Mouse (Mus musculus): ENCODE data around the gene Cbl.

The Cbl gene

DNA sequence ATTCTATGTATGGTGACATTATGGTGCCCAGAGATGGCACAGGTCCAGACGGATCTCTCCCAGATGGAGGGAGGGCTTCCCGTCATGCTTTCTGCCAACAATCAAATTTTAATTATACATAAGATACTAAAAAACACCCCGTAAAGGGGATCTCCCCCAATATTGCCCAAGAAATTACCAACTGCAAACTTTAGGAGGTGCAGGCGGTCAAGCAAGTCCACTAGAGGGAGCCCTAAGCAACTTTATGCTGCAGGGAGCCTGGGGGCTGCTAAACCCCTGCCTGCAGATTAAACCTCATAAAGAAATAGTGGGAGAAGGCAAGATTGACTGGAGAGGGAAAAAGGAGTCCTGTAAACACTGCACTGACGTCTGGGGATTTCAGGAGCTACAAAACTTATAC, 5.6 kb upstream of the Cbl start:
- peak in 1 of 2 experiments; percentile 65 for DNase-seq

DNA sequence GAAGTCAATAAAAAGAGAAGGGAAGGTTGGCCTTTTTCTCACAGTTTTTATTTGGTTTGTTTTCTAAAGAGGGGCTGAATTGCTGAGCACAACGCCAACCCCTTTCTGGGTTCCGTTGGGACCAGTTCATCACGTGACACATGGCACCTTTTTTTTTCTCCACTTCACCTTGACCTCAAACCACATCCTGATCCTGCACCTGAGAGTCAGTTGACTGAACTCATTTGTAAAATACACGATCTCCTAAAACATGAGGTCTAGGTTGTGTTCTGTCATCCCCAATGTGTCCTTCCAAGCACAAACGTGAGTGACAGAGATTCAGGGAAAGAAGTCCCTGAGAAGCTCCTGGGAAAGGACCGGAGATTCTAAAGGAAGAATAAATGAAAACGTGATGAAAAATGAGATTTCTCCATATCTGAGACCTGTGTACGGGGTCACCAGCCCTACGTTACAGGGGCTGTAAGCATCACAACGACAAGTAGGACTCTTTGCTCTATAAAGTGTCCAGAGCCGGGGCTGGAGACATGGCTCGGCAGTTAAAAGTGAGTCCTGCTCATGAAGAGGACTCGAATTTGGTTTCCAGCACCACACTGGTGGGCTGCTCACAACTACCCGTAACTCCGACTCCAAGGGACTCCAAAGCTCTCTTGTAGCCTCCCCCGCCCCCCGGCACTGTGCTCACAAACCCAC, 4.8 kb upstream of the Cbl start:
- no peak for DNase-seq

DNA sequence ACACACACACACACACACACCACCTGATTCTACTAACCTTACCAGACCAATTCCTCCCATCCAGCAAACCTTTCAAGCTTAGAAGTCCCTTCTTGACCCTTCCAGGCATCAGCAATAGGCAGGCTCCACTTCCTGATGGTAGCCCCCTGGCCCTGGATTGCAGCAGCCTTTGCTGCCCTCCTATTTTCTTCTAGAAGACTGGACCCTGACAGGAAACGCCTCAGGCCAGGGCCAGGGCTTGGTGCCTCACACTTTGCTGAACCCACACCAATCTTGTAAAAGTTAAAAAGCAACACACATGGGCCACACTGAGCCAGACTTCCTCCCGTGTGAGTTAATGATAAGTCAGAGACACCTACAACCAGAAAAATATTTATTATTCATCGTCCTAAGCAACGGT, 3.3 kb upstream of the Cbl start:
- no peak for DNase-seq

DNA sequence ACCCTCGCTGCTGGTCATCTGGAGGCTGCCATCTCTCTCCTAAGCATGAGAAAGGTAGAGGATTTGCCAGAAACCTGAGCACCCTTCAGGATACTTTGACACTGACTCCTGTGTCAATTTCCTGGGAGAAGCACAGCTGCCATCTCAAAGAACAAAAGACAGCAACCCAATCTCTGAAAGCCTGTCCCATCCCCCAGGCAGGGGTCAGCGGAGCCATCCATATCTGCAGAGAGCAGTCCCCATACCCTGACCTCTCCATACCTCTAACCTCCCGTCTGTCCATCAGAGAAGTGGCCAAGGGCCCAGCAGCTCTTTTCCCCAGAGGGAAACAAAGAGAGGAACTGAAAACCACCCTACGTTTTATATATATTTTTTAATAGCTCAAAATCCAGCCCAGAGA, 2.8 kb upstream of the Cbl start:
- no peak for DNase-seq

DNA sequence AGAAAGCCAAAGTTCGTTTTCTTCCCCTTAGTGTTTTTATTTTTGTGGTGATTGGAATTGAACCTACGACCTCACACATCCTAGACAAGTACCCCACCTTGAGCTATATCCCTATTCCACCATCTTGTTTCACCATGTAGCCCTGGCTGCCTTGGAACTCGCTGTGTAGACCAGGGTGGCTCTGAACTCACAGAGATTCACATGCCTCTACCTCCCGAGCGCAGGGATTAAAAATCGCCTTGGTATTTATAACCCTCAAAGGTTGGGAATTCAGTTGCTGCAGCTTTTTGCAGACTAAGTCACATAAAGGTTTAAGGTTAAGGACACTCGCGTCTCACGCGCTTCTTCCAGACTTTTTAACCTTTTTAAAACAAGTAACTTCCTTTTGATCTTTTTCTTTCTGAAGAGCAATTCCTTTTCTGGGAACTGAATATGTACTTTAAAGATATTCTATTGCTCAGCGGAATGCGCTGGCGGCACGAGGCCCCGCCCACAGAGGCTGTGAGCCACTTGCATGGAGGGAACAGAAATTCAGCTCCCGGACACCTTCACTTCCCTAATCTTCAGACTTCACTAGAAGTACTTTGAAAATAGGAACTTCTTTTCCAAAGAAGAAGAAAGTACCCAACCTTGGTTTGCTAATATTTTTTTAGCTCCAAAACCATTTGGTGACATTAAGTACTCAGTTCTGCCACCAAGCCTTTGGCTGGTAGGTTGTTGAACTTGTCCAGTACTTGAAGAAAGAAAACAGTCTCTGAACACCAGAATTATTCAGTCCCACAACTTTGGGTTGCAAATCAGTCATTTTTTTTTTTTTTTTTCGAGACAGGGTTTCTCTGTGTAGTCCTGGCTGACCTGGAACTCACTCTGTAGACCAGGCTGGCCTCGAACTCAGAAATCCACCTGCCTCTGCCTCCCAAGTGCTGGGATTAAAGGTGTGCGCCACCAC, 904 bp upstream of the Cbl start:
- peak; percentile 74 to 80 for DNase-seq

DNA sequence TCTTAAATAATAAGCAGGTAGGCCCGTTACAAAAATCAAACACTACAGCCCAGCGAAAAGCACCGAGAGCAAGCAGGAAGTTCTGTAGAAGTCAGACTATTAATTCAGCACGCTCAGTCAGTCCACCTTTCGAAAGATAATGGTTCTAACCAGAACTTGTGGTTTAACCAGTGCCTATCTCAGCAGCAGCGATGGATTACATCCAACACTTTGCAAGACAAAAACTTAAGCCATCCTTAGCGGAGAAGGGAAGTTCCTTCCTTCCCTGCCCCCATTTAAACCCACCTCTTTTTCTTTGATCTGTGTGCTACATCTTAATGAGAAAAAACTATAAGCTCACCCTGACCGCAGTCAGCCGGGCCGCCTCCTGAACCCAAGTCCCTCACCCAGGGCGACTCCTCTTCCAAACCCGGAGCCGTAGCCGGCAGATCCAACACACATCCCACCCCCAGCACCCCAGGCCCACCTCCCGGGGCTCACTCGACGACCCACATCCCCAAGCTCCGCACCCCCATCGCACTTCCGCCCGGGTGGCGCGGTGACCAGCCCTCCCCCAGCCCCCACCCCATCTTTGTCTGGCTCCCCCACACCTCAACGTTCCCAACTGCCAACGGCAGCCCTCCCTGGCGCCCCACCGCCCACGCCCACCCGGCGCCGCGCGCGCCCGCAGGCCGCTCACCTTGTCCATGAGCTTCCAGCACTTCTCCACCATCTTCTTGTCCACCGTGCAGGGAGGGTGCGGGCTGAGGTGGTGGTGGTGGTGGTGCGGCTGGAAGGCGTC, 638 bp downstream of the Cbl start:
- DNase-seq = no peak

DNA sequence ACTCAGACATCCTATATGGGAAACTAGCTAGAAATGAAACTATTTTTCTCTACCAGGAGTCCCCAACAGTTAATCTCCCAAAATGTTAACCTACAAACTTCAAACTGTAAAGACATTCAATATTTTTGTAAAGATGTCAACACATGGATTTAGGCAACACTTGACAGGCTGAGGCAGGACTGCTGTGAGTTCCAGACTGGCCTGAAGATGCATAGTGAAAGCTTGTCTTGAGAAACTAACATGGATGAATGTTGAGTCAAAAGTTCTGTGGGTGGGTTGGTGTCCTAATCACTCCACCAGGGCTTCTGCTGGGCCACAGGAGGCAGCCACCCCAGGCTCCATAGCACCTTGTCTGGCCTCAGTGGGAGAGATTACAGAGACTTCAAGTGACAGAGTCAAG, 2.2 kb downstream of the Cbl start:
- no peak for DNase-seq

DNA sequence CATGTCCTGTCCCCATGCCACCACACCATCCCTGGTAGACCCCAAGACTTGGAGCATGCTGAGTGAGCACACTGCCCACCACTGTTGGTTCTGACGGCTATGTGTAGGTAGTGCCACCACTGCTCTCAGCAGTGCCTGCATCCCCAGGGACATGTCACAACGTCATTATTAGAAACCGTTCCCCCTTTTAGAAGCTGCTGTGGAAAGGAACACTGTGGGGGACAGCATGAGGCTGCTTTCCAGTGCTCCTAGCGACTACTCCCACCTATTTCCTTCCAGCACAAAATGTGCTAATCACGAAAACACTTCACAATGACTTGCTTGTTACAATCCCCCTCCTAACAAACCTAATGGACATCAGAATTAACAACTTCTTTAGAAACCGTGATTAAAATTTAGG, 7.9 kb downstream of the Cbl start:
- no peak for DNase-seq

DNA sequence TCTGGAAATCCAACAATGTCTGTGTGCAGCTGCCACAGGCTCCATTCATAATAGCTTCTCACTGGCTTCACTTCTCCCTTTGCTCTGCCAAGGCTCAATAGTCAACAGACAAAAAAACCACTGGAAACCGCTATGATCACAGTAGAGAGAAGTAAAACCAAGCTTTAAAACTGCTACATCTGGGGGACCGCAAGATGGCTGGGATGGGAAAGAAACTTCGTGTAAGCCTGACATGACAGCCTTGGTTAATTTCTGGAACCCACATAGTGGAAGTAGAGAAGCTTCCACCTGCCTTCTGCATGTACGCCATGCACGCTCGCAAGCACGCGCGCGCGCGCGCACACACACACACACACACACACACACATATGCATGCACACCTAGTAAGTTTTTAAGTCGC, 20.3 kb downstream of the Cbl start:
- no peak for DNase-seq

DNA sequence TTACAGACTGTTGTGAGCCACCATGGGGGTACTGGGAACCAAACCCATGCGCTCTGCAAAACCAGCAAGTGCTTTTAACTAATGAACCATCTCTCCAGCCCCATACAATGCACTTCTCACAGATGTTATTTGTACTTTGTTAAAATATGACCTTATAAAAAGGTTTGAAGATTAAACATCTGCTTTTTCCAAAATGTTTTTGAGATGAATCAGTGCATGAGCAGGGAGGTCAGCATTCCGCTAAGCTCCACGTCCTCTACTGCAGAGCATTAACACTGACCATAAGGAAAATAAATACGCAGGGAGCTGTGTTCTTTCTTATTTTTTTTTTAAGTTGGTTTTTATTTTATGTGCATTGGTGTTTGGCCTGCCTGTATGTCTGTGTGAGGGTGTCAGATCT, 21.4 kb downstream of the Cbl start:
- DNase-seq = no peak

DNA sequence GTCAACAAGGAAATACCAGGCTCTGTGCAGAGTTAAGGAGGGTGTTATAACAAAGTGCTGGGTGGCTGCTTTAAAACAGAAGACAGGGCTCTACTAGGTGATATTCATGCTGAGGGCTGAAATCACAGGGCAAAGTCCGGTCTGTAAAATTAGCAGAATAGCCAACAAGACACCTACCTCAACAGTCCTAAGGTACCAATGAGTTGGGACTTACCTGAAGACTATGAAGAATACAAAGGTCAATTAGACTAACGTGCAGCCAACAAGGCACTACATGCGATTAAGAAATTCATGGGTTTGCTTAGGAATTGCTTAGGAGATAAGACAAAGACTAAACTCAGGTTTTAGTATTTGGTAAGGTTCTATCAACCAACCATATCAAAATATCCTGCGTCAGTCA, 24.4 kb downstream of the Cbl start:
- DNase-seq = no peak

DNA sequence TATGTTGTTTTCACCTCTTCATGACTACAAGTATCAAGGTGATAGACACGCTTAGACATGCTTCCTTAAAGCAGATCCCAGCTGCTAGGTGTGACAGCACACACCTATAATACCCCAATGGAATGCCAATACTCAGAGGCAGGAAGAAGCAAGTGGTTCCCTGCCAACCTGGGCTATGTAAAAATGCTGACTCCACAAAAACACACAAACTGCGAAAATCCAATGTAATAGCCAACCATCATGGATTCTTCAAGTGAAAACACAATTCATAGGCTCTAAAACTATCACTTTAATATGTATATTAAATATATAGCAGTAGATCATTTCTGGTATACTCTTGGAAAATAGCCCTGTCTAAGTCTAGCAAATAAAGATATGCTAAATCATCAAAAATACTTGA, 26.0 kb downstream of the Cbl start:
- no peak for DNase-seq

DNA sequence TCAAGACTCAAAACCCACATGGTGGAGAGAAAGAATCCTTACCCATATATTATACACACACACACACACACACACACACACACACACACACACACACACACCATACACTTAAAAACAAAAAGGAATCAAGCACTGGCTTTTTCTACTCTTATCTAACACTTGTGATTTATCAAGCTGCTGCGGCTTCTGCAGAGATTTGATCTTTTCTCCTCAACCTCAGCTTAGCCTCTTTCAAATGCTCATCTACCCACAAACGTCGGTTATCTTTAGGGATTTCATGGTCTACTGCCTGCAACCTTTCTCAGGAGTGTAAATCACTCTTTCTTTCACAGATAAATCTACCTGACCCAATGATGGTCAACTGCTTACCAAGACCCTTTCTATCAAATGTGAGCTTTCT, 33.4 kb downstream of the Cbl start:
- no peak for DNase-seq

DNA sequence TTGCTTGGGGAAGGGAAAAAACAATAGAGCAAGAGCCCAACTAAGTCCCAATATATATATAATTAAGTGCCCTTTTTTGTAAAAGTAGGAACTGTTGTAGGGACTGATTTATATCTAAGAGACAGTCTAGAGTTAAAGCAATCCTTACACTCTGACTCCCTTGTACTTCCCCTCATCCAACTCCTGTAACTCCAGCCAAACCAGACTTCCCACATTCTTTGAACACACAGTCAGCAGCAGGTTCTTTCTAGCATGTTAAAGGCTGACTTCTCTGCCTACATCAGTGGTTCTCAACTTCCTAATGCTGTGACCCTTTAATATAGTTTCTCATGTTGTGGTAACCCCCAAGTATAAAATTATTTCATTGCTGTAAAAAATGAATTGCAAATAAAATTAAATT, 34.3 kb downstream of the Cbl start:
- no peak for DNase-seq

DNA sequence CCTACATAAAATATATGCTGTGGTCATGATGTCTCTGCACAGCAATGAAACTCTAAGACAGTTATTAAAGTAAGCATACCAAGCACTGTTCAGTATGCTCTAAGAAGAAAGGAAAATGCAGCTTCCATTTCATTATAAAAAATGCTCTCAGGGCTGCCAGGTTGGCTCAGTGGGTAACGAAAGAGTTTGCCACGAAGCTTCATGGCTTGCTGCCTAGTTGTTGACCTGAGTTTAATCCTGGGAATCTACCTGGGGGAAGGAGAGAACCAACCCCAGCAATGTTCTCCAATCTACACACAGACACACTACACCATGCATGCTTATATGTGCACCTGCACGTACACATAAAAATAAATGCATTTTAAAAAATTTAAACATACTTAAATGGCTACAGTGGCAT, 34.7 kb downstream of the Cbl start:
- DNase-seq = no peak

DNA sequence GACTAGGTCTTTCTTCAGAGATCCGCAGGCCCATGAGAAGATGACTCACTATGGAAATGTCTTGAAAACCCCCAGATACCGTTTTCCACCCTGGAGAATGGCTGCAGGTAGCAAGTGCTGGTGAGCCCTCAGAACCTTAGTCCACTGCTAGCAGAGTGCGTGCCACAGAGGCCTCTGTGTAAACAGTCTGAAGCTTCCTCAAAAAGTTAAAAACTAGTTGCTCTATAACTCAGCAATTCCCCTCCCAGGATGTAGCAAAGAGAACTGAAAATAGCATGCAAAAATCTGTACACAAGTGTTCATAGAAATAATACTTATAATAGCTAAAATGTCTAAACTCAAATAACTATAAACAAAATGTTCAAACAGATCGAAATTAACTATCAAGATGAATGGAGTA, 37.5 kb downstream of the Cbl start:
- DNase-seq = no peak

DNA sequence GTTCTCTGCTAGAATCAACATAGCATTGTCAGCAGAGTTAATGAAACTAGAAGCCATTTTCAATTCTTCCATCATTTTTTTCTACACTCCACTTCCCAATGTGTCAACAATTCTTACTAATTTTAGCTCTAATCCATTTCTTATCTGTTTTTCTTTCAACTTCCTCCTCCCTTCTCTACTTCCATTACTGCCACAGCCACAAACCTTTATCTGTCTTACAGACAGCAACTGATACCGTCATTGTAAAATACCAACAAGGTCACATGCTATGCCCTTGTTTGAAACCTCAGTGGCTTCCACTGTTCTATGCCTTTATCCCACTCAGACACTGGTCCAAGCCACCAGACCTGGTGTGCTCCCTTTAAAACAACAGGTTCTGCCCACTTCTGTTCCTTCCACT, 39.8 kb downstream of the Cbl start:
- DNase-seq = no peak

DNA sequence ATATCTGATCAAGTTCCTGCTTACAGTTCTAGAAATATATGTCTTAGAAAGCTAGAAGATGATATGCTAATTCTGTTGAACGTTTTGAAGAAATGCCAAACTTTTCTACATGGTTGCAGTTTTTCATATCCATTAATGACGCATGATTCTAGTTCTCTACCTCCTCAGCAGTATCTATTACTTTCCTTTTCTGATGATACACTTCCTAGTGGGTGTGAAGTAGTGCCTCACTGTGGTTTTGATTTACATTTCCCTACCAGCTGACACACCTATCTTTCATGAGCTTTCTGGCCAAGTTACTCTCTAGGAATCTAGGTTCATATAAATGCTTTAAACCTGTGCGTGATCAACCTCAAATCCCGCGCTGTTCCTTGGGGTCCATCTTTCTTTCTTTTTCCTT, 41.1 kb downstream of the Cbl start:
- DNase-seq = no peak

DNA sequence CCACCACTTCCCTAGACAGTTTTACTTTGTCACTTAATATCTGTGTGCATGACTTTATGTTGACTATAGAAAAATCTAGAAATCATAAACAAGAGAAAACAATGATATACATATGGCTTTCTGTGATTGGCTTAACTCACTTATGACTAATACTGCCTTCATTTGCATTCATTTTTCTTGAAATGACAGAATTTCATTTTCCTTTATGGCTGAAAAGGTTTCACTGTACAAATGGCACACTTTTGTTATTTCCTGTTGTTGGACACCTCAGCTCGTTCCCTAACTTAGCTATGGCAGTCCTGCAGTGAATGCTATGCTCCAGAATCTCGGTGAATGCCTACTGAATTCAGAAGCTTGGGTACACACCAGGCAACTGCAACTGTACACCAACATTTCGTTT, 41.5 kb downstream of the Cbl start:
- no peak for DNase-seq

DNA sequence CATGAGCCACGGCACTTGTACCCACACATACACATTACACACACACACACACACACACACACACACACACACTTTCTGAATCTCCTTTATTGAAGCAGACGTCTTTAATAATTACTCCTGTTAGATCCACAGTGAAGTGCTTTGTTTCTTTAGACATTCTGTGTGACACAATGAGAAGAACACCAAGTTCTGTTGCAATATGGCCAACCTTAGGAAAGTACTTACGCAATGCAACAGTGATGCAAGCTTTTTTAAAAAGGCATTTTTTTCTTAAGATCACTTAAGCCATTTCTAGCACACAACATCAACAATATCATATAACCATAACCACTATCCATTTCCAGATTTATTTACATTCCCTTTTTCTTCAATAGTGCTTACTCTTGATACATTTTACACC, 42.7 kb downstream of the Cbl start:
- no peak for DNase-seq

DNA sequence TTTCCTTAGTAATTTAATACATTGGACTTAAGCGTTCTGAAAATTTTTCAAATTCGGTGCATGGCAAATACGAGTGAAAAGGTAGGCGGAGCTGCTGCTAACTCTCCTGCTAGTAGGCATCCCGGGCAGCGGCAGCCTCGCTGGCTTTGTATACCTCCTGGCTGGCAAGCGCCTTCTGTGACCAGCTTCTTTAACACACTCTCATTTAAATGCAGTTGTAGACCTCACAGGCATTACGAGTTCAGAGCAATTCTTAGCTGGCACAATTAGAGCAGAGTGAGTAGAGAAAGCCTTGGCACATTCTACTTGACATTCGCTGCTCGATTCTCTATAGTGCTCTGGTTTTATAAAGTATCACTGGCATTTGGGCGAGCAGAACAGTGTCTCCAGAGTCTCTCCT, 45.6 kb downstream of the Cbl start:
- no peak for DNase-seq

DNA sequence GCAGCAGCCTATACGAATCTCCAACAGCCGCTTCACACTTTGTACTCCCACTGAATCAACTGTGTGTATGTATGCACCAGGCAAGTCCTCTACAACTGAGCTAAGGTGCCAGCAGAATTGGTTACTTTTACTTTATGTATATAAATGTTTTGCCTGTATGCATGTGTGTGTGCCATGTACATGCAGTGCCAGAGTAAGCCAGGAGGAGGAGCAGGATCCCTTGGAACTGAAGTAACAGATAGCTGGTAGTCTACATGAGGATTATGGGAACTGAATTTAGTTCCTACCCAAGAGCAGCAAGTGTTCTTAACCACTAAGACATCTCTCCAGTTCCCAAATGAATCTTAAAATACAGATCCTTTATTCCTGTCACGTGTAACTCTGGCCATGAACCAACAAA, 51.6 kb downstream of the Cbl start:
- DNase-seq = peak; percentile 41 to 72

DNA sequence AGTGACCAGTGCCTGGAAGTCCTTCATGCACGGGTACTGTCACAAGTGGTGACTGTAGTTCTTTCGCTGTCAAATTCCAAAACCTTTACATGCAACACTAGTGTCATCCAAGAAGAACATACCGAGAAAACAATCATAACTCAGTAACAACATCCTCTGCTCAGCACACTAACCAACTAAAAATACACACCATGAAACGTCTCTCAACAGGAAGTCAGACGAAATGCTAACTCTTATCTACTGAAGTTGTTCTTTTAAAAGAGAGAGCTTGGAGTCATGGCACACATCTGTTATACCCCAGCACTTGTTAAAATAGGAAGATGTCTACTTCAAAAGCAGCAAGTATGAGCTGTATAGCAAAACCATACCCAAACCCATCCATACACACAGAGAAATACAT, 52.3 kb downstream of the Cbl start:
- no peak for DNase-seq

DNA sequence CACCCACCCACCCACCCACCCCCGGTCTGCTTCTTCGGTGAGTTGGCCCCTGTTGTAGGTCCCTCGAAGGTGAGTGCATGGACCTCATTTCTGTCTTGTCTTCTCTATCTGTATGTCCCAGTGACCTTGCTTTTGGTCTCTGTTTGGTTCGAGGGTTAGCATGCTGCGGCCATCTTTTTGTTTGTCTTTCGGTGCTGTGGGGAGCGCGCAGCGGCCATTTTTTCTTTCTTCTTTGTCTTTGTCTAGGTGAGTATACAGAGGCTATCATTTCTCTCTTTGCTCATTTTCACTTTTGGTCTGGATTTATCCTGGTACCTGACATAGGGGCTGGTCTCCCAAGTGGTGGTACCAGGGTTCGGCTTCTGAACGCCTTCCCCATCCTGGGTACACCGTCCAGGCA, 55.0 kb downstream of the Cbl start:
- DNase-seq = no peak
